Mouse (Mus musculus) left cerebral cortex, adult 18-20 months (tissue): Measurements from ENCODE around the gene Col4a3bp. TPM values are rescaled to one million over a fixed set of nuclear protein-coding genes. Genes with fewer than 3 reads are reported as not detected.
A peak's percentile ranks its signal among the peaks of the same experiment; 100 is the strongest.

Source experiments
- DNase-seq, 2 experiments: peaks; one replicate each; pipeline ENCODE4 v3.0.0; 2021 to 2022; ENCODE audit warnings: low spot score in 2 of 2, mixed read lengths in 1 of 2
- long read RNA-seq, 2 experiments: library from polyadenylated mRNA; stranded (forward); transcript quantifications; one replicate each; pipeline ENCODE4 v2.0.0; 2021
- total RNA-seq, 2 experiments: library from RNA; stranded (reverse); gene quantifications; 2 replicates each; pipeline ENCODE4 v1.2.3; 2021

Gene Col4a3bp
- total RNA-seq, result 10 to 100 TPM; 70.2 to 71.8 TPM
- long read RNA-seq, experiment 1, full-length matches to known transcripts, result 14 of 26 reads
- long read RNA-seq, experiment 1, partial matches to known transcripts, result 3 of 26 reads
- long read RNA-seq, experiment 1, other reads (novel, unspliced or antisense), result 9 of 26 reads
- long read RNA-seq, experiment 2, full-length matches to known transcripts, result 7 of 16 reads
- long read RNA-seq, experiment 2, partial matches to known transcripts, result 2 of 16 reads
- long read RNA-seq, experiment 2, other reads (novel, unspliced or antisense), result 7 of 16 reads

DNA sequence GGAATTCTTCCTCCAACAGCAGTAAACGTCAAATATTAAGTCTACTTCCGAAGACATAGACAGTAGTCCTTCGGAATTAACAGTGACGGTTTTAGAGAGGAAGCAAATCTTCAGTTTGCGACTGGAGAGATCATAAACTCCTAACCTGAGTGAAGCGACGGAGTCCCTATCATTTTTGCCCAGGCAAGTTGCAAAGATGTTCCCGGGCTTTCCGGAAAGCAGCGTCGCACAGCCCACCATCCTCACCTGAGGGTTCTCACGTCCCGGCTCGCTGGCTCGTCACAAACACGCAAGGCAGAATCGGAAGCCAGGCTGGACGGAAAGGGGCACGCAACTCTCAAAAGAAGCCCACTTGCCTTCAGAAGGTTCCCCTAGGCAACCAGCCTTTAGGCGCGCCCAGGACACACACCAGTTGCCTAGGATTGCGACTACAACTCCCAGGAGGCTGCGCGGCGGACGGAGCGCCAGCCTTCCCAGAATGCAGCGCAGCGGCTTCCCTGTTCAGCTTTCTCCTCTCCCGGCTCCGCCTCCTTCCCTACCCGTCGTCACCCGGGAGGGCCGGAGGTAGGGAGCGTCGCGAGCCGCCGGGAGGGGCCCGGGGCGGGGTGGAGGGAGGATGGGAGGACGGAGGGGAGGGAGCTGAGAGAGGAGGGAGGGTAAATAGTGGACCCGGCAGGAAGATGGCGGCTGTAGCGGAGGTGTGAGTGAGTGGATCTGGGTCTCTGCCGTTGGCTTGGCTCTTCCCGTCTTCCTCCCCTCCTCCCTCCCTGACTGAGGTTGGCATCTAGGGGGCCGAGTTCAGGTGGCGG is at the start of gene Col4a3bp, which contains the start of gene Polk:
Gene Col4a3bp, plus strand, starts transcription at position 538 of the 809 bp plus-strand sequence.
Gene Polk, minus strand, starts transcription at position 499 of the 809 bp plus-strand sequence.
- peak; percentile 97 for DNase-seq

DNA sequence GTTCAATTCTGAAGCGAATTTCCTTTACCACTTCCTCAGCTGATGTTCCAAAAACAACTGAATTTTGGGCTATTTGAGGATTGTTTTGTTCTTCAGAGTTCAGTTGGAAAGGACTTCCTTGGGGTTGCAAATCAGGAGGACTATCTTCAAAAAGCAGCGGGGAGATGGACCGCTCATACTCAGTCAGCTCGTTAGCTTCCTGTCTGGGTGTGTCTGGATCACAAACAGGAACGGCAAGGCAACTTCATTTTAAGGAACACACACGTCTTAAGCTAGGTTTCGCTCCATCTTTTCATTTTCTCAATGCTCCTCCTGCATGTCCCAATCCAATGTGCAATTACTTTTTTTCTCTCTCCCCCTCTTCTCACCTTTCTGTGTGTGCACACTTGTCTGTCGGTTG is 45.8 kb upstream of the Col4a3bp start:
- no peak for DNase-seq

DNA sequence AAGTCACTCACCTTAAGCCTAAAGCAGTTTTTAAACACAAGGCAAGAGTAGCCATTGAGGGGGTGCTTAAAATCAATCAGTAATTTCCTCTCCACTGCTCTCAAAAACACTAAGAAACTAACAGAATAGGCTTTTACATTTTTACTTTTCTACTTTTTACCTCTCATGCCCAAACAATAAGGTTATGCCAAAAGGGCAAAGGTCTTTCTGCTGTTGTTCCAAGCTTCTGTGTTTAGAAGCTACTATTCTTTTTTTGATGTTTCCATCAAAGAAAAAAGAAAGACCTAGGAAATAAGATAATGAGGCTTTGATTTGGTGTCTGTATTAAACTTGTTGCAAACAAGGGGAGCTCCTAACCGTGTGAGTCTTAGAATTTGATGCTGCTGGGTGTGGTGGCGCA is 42.5 kb upstream of the Col4a3bp start:
- no peak for DNase-seq

DNA sequence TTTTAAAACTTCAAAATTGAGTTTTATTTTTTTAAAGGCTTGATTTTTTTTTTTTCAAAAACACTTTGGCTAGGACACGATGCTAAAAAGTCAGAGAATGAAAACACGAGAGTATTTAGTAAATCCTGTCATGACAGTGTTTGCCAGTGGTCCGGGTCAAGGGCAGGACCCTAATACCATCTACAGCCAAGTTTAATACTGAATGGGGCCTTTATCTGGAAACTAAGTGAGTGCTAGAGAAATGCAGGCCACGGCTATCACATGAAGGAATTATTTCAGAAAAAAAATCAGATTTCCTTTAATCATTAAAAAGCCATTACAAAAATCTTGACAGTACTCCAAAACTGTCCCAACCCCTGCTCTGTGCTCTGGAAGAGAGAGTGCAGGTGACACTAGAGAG is 36.8 kb upstream of the Col4a3bp start:
- no peak for DNase-seq

DNA sequence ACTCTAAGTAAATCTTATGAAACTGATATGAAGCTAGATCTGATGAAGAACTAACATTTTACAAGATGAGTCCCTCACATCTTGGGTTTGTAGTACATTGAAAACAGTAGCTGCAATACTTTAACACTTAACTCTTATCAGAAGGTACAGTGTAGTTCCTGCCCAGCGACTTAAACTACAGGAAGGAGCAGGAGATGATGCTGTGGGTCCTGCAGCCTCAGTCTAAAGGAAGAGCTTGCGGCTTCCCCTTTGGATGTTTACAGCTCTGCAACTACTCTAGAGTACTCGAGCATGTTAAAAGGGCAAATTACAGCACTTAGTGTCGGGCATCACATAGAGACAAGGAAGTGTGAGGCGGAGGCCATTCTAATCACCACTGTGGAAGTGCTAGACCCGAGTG is 36.1 kb upstream of the Col4a3bp start:
- no peak for DNase-seq

DNA sequence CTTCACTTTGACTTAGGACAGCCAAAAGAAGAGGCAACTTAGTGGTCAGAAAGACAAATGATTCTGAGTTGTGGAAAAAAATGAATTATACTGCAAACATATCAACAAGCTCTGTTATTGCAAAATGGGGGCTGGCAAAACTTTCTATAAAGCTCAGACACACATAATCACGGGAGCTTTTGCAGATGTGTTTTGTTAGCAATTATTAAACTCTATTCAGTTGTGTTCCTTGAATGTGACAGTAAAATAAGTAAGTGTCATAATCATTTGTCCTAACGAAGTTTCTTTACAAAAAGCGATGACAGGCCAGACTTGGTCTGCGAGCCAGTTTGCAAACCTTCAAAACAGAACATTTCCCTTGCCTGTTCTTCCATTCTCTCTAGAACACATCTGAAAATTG is 34.9 kb upstream of the Col4a3bp start:
- DNase-seq, result no peak

DNA sequence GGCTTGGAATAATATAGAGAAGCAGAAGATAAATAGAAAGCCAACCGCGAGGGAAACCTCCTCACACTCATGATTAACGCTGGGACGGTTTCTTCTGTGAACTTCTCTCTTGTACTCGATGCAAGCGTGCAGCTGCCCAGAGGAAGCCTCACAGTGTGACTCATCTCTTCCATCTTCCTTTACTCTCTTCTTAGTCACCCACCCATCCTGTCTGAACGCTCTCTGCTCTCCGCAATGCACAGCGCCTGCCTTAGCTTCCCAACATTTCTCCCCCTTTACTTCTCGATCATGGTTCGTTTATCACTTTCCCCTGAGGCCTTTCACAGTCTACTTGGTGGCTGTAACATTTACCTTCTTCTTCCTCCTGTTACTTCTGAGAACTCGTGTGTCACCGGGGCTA is 31.8 kb upstream of the Col4a3bp start:
- peak; percentile 11 to 17 for DNase-seq

DNA sequence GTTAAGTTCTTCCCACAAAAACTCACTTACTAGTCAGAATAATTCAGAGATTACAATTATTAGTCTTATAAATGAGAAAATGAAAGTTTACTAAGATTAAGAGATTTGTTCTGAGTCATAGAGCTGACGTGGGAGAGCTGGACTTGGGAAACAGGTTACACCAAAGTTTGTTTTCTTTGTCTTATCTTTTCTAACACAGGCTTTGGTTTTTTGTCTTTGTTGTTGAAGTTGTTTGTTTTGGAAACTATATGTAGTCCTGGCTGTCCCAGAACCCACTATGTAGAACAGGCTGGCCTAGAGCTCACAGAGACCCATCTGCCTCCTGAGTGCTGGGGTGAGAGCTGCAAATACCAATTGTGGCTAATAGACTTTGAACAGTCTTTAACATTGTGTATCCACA is 31.2 kb upstream of the Col4a3bp start:
- DNase-seq, result no peak

DNA sequence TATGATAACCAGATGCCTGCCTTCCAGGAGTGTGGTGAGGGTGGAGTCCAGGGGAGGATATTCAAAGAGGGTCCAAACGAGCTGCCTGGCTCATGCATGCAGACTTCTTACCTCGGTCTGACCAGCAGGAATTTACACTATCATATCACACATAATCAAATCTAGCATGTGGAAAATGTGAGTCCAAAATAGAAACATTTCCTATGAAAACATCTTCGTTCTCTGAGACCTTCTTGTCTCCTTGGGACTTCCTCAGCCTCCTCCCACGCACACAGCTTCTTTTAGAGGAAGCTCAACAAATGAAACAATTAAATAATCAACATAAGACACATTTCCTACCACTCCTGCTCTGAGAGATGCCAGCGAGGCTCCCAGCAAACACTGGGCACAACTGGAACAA is 30.5 kb upstream of the Col4a3bp start:
- DNase-seq, result no peak

DNA sequence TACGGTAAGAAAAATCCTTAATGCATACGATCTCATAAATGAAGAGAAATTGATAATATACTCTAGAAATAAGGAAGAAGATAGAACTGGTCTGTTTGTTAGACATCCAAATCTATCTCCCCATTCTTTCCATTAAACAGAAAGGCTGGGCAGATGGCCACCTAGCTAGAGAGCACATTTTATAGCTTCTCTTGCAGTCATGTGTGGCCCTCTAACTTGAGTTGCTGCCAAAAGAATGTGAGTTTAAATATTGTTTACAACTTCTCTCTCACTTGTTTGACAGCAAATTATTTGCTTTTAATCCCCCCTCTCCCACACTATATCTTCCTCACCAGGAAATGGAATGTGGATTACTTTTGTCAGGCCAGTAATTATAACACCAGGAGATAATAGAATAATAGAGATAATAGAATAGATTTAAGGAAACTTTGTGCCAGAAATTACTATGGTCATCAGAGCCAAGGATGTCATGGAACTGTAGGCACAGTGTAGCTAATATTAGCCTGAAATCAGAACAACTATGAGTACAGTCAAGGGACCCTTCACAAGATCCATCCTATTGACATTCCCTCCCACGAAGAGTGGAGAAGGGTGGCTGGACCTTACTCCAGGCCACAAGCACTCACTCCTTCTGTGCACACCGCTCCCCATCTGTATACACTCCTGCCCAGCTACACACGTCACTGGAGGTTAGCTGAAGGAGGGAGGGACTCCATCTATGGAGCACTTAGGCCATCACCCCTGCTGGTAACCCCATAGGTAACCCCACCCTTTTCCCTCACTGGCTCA is 28.1 kb upstream of the Col4a3bp start:
- DNase-seq, result no peak

DNA sequence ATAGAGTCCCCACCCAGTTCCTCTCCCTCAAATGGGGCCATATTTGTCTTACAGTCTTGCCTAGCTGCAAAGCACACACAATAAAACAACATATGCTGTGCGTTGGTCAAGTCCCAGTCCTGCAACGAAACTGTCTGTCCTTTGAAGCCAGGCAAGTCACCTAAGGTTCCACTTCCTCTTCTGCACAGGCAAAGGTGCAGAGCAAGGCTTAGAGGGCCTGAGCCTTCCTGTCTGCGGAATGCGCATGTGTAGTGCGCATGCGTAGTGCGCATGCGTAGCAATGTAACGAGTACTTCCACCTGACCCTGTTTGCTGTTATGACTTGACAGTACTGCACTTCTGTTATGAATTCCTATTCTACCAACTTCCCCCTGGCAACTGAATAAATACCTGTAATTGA is 26.2 kb upstream of the Col4a3bp start:
- DNase-seq, result no peak

DNA sequence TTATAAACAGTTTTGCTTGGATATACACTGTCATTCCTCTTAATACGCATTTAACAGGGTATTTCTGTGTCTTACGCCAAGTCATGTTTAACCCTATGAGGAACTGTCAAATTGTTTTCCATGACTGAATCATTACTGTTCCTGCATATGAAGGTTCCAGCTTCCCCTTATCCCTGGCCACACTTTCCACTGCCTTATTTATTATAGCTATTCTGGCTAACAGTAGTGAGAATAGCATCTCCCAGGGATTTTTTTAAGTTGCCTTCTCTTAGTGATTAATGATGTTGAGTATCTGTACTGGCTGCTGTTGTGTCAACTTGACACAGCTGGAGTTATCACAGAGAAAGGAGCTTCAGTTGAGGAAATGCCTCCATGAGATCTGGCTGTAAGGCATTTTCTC is 25.1 kb upstream of the Col4a3bp start:
- no peak for DNase-seq

DNA sequence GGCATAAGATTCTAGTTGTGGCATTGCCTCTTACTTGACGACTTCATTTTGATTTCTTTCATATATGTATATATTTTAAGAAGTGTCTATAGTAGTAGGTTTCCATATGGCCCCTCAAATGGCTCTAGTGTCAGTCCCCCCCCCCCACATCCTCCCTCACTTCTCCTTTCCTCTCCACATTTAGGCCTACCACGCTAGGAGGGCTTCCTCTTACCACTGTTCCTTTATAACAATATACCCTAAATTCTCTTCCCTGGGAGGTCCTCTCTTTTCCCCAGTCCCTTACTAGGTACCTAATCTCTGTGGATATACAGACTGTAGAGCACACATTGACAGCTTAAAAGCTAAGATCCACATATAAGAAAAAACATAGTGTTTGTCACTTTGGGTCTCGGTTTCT is 21.1 kb upstream of the Col4a3bp start:
- DNase-seq, result no peak

DNA sequence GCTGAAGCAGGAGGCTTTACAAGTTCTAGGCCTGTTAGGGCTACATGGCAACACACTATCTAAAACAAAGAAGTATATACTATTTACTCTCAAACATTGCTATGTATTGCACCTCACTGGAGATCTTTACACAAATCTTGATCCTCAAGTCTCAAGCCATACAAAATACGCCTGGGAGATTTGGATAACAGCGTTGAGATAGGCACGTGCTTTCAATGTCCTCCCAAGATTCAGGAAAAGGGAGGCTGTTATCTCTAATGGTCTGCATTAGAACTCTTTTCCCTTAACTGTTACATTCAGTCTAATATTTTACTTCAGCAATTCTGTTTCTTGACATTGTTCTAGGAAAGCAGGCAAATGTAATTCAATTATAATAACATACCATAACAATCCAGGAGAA is 15.4 kb upstream of the Col4a3bp start:
- DNase-seq, result no peak

DNA sequence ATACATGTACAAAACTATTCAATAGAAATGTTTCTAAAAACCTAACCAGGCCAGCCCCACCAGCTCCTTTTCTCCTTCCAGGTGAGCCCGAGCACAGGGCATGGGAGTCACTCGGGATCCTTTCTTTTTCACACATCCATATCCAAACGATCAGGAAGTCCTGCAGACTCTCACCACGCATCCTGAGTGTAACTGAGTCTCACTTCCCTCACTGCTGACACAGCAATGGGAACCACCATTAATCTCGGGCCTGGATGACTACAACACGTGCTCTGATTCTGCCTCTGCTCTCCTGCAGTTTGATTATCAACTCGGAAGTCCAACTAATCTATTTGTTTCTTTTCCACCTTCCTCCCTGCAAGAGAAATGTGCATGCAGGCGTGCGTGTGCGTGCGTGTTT is 14.6 kb upstream of the Col4a3bp start:
- DNase-seq, result no peak

DNA sequence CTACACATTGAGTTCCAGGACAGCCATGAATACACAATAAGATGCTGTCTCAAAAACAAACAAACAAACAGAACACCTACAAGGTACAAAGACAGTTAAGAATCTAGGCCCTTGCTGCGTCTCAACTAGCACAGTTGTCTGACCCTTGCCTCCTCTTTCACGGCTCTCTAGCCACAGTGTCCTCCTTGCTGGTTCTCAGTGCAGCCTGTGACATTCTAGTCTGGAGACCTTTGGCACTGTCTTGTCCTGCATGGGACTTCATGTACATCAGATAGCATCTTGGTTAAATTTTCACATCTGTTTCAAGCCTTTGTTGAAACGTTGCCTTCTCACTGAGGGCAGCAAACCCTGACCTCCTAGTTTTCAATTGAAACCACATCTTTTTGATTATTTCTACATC is 13.6 kb upstream of the Col4a3bp start:
- no peak for DNase-seq

DNA sequence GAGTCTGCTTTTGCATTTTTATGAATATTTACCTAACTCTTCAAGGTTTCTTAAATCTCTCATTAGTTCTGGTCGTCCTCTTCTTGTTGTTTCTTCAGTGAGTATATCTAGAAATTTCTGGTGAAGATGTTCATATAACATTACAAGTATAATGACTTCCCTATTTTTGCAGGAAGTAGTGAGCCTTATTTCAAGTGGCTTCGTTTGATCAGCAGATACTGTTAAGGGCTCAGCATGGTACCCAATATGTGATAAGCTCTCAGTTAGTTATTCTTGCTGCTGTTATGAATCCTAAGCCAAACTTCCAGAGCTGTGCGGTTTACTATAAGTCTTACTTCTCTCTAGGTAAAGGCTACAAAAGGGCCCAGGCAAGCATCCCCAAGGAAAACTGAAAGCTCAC is 12.9 kb upstream of the Col4a3bp start:
- no peak for DNase-seq

DNA sequence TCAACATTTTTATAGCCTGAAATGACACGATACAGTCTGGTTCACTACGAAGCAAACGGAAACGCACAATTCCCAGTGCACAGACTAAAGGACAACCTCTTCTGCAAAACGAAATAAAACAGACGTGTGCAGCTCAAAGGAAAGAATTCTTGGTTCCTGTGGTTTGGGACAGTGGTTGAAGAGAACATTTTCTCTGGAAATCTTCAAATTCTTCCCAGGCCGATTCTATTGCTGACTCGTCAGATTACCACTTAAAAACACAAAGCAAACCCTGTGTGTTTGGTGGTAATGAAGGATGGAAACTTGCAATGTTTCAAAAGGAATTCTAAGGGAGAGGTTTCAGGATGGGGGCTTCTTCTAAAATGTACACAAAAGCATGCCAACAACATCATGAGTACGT is 12.4 kb upstream of the Col4a3bp start:
- DNase-seq, result no peak

DNA sequence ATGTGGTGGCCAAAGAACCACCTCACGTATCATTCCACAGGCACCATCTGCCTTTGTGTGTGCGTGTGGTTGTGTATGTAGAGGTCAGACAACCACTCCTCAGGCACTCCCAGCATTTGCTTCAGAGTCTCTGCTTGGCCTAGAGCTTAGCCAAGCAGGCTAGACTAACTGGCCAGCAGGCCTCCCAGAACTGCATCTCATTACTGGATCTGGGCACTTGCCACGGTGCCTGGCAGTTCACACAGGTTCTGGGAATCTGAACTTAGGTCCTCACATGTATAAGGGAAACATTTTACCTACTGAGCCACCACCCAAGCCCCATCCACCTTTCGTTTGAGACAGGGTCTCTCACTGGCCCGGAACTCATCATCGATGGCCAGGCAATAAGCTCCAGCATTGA is 10.2 kb upstream of the Col4a3bp start:
- DNase-seq, result no peak

DNA sequence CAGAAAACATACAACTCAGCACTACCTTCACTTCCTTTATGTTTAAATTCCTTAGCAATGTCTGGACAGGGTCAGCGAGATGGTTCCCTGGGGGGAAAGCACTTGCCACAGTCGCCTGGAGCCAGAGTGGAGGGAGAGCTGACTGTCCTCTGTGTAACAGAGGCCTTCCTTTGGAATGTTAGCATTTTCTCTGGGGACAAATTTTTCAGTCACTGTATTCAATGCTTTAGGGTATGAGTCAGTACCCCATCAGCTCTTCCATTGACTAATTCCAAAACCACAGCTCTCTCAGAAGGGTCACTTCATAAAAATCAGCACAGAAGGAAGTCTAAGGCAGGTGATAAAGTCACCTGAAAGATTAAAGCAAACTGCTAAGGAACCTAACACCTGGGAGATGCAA is 8.7 kb upstream of the Col4a3bp start:
- no peak for DNase-seq

DNA sequence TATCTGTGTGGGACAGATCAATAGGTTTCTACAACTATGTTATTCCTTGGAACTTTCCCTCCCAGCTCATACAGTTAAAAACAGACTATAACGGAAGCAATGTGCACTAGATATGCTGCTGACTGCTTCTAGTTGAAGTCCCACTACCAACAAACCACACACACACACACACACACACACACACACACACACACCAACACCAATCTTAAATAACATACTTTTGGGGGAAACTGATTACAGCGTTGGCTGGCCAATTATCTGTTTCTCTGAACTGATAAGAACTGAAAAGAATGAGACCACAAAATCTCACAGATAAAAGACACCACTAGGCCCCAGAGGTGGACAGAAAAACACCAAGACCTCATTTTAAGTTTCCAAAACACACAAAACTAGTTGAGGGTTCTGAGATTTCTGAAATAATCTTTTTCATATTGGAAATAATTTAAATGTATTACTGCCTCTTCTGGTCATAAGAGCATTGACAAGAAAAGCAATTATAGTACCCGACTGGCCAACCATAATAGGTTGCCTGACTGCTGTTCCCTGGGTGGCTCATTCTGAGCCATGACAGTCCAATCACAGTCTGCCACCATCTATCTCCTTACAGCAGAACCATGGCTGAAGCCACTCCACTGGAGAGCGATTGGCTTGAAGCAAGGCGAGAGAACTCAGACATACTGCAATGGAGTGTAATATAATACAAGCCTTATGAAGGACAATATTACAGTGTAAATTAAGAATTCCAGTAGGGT is 5.4 kb upstream of the Col4a3bp start:
- no peak for DNase-seq
